Mouse (Mus musculus) layer of hippocampus, adult 11-12 months (tissue): ENCODE results near the gene Cnn3.

Experiments
- DNase-seq: peaks from one replicate; pipeline ENCODE4 v3.0.0; 2022; ENCODE audit warnings: low spot score

The Cnn3 gene

GRCm38 (mm10) chr3:121425861-121426620 lies at the start of gene Cnn3:
Gene Cnn3 (plus strand): TSS chr3:121426497.
- DNase-seq: peak; percentile 87

- DNase-seq: no peak
These were observed 47.3 kb upstream of the Cnn3 start for GRCm38 (mm10) chr3:121378708-121379612.

GRCm38 (mm10) chr3:121379699-121380098 lies 46.6 kb upstream of the Cnn3 start:
- no peak for DNase-seq

- no peak for DNase-seq
These were observed 38.8 kb upstream of the Cnn3 start for GRCm38 (mm10) chr3:121387471-121388009.

- DNase-seq: no peak
These were observed 36.9 kb upstream of the Cnn3 start for GRCm38 (mm10) chr3:121389366-121389765.

- DNase-seq: no peak
These were observed 36.3 kb upstream of the Cnn3 start for GRCm38 (mm10) chr3:121389860-121390530.

- DNase-seq: no peak
These were observed 35.6 kb upstream of the Cnn3 start for GRCm38 (mm10) chr3:121390724-121391123.

GRCm38 (mm10) chr3:121395588-121396295 lies 30.6 kb upstream of the Cnn3 start:
- no peak for DNase-seq

GRCm38 (mm10) chr3:121396561-121396960 lies 29.7 kb upstream of the Cnn3 start:
- DNase-seq: no peak

GRCm38 (mm10) chr3:121397007-121397406 lies 29.3 kb upstream of the Cnn3 start:
- no peak for DNase-seq

GRCm38 (mm10) chr3:121401384-121401783 lies 24.9 kb upstream of the Cnn3 start:
- no peak for DNase-seq

- no peak for DNase-seq
These were observed 24.2 kb upstream of the Cnn3 start for GRCm38 (mm10) chr3:121402096-121402495.

- no peak for DNase-seq
These were observed 22.8 kb upstream of the Cnn3 start for GRCm38 (mm10) chr3:121403449-121403848.

GRCm38 (mm10) chr3:121405101-121405500 lies 21.2 kb upstream of the Cnn3 start:
- DNase-seq: no peak

- DNase-seq: no peak
These were observed 18.9 kb upstream of the Cnn3 start for GRCm38 (mm10) chr3:121407417-121407816.

GRCm38 (mm10) chr3:121408386-121408785 lies 17.9 kb upstream of the Cnn3 start:
- DNase-seq: no peak

- DNase-seq: no peak
These were observed 14.8 kb upstream of the Cnn3 start for GRCm38 (mm10) chr3:121411450-121411849.

GRCm38 (mm10) chr3:121416171-121417154 lies 9.8 kb upstream of the Cnn3 start:
- no peak for DNase-seq

- DNase-seq: no peak
These were observed 8.7 kb upstream of the Cnn3 start for GRCm38 (mm10) chr3:121417379-121418250.
